Mouse (Mus musculus) liver, adult 2 months (tissue): ENCODE measurements around the gene Trim72.

Source experiments
- CTCF ChIP-seq: fragments of 200-500 bp; IDR thresholded peaks from 2 replicates; pipeline ENCODE4 v1.5.1; 2011; ENCODE audit warnings: low read depth, low read length, control low read depth
- POLR2A ChIP-seq: fragments of 200-500 bp; IDR thresholded peaks from 2 replicates; pipeline ENCODE4 v1.6.1; 2011; ENCODE audit warnings: low read length, control low read depth; ENCODE audit not compliant: insufficient read depth; ENCODE audit errors: extremely low read depth

GRCm38 (mm10) chr7:128049254-128049653 is 45.5 kb downstream of the Trim72 start:
- TF ChIP-seq CTCF, result no peak
- TF ChIP-seq POLR2A, result no peak
